Mouse (Mus musculus) spleen, postnatal 14 days (tissue): Measurements from ENCODE around the gene Sez6l2.
A peak's percentile ranks its signal among the peaks of the same experiment; 100 is the strongest.

Experiments
- DNase-seq, 2 experiments: peaks; one replicate each; pipeline ENCODE4 v3.0.0; 2021 to 2022; ENCODE audit warnings: low spot score in 2 of 2

Gene Sez6l2

GRCm38 (mm10) chr7:126959780-126960179 lies 9.4 kb downstream of the Sez6l2 start:
- DNase-seq = no peak

DNA sequence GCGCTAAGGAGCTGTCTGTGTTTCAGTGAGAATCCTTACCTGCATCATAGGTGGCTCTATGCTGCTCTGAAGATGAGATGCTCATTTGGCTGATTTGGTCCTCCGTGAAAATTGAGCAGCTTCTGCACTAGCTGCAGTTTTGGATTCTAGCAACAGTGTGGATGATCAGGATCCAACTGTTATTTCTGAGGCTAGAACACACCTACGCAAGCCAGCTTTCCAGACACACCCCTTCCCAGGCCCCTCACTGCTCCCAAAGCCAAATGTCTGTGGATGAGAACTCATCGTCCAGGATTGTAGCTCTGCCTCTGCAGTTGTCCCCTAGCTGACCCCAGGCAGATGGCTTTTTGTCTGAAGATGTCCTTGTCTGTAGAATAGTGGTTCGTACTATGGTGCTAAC lies 10.7 kb downstream of the Sez6l2 start:
- no peak for DNase-seq

- no peak for DNase-seq
Observed at GRCm38 (mm10) chr7:126961965-126962364, 11.6 kb downstream of the Sez6l2 start.

- no peak for DNase-seq
Observed at GRCm38 (mm10) chr7:126963548-126964286, 13.4 kb downstream of the Sez6l2 start.

DNA sequence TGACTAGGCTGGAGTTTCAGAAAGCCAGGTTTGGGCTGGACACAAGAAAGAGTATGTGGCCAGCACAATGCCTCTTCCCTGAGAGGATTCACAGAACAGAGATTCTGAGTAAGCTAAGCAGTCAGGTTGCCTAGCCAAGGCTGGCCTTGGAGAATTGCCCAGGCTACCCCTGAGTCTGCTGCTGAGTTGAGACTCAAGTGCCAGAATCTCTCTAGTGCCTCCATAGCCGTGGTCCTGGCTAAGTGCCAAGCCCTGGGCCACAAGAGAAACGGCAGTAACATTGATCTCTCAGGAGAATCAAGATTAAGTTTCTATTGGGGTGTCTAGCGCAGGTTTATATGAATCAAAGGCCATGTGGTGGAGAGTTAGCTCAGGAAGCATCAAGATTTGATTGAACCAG lies 15.2 kb downstream of the Sez6l2 start:
- DNase-seq = no peak

DNA sequence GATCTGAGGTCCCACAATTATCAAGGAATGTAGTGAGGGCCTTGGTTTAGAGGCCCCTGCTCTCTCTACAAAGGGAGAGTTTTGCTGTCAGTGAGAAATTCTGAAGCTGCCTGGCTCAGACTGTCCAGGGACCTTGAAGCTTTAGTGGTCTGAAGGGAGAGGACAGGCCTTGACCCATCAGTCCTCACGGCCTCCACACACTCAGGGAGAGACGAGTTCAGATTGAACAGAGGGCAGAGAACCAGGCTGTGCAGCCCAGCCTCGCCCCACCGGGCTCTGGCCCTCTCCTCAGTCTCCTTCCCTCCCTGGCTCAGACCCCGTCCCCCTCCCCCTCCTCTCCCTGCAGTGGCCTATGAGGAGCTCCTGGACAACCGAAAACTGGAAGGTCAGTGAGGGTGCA lies 17.0 kb downstream of the Sez6l2 start:
- no peak for DNase-seq

GRCm38 (mm10) chr7:126975493-126975892 lies 25.1 kb downstream of the Sez6l2 start:
- DNase-seq = no peak

- DNase-seq = no peak
Observed at GRCm38 (mm10) chr7:126975893-126975949, 25.4 kb downstream of the Sez6l2 start, which contains the start of gene Cdipt. Gene Cdipt, plus strand, starts transcription at chr7:126975914.

DNA sequence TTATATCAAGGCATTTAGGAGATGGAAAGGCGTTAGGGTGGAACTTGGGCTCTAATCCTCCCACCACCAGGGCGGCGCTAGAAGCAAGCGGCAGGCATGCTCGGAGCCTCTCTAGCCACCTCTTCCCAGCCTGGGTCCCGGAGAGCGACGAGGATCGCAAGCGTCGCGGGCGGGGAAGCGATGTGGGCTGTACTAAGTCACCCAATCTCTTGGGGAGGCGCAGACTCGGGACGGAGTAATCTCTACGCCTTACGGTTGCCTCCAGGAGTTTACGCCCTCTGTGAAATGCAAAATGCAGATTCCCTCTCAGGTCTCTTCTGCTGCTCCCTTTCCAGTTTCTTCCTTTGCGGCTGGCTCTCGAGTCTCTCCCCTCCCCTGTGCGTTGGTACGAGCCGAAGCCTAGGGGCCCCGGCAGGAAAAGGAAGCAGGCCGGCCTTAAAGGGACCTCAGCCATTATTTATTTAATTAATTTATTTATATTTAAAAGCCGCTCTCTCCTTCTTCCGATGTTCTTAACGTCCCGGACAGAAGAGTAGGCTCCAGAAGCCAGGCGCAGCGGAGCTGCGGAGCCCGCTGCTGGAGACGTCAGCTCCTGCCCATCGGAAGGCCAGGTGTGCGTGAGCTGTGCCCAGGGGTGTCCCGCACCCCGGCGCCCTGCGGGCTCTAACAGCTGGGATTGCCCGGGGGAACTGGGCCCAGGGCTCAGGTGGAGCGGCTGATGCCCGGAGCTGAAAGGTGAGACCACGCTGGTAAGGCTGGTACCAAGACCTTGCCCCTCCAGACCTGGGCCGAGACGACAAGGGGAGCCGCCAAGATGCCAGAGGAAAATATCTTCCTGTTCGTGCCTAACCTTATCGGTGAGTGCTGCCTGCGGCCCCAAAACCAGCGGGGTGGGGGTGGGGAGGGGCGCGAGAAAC lies 25.8 kb downstream of the Sez6l2 start, which contains the start of gene Cdiptos:
TSS of gene Cdiptos (minus strand) at position 149 of the 917 bp plus-strand sequence.
- DNase-seq = peak; percentile 90 to 95

DNA sequence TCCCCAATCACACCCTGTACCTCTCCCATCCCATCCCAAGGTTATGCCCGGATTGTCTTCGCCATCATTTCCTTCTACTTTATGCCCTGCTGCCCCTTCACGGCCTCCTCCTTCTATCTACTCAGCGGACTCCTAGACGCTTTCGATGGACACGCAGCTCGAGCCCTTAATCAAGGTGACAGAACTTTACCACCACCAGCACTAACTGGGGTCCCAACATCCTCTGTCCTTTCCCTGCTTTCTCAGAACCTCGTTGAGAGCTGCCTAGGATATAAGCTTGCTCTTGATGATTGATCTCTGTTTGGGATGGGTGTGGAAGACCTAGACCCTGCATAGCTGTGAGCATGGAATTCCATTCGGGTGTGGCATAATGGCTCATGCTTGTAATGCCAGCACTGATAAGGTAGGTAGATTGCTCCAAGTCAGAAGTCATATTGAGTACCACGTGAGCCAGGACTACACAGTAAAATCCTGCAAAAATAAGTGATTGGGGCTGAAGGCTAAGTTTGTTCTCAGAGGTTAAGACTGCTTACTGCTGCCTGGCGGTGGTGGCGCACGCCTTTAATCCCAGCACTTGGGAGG lies 26.6 kb downstream of the Sez6l2 start:
- DNase-seq = no peak

- no peak for DNase-seq
Observed at GRCm38 (mm10) chr7:126978841-126979240, 28.5 kb downstream of the Sez6l2 start.

- no peak for DNase-seq
Observed at GRCm38 (mm10) chr7:126981601-126982000, 31.2 kb downstream of the Sez6l2 start.

DNA sequence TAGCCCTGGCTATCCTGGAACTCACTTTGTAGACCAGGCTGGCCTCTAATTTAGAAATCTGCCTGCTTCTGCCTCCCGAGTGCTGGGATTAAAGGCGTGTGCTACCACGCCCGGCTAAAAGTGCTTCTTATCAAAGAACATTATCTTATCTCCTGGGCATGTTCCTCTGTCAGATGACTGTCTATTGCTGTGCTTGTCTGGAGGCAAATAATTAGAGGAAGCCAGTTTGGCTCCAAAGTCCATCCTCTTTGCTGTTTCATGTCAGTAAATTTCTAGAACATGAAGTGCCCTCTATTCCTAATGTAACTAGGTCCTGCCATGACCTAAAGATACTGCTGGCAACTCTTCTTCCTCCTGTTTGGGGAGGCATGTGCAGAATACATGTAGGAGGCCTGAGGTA lies 31.7 kb downstream of the Sez6l2 start:
- no peak for DNase-seq

GRCm38 (mm10) chr7:126983113-126983512 lies 32.8 kb downstream of the Sez6l2 start:
- no peak for DNase-seq

DNA sequence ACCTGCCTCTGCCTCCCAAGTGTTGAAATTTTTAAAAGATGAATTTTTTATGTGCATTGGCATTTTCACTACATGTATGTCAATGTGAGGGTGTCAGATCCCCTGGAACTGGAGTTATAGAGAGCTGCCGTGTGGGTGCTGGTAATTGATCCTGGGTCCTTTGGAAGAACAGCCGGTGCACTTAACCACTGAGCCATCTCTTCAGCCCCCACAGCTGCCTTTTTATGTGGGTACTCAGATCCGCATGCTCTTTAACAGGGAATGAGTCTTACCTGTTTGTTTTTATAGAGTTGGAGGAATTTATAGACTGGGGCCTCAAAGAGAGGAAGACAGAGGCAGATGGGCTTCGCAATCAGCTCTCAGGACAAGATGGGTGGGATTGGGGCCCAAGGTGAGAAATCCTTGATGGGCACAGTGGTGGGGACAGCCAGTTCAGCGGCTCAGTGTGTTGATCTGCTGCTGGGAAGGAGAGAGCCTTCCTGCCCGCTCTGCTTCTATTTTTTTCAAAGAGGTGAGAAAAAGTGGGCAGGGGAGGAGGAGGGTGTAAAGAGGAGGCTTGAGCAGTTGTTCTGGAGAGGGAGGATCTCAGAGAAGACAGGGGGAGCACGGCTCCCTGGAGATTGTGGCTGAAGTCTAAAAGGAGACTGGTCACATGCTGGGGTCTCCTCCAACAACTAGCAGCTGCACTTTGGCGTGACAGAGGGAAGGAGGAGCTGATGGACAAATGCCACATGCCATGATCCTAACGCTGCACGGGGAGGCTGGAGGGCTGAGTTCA lies 34.5 kb downstream of the Sez6l2 start:
- no peak for DNase-seq

DNA sequence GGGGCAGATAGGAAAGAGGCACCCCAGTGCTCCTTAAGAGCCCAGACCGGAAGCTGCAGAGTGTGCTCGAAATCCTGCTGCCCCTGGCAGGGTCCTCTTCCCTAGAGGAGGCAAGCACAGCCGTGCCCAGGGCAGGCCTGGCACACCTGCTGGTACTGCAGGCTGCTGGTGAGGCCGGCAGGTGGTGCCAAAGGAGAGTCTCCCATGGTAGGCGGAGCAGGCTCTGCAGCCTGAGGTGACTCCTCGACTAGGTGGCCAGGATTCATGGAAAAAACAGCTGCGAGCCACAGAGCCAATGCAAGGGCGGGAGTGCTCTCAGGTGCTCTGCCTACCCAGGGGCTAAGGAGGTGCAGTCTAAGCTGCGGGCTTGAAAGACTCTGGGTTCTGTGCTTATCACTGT lies 36.0 kb downstream of the Sez6l2 start:
- DNase-seq = peak in 1 of 2 experiments; percentile 15

DNA sequence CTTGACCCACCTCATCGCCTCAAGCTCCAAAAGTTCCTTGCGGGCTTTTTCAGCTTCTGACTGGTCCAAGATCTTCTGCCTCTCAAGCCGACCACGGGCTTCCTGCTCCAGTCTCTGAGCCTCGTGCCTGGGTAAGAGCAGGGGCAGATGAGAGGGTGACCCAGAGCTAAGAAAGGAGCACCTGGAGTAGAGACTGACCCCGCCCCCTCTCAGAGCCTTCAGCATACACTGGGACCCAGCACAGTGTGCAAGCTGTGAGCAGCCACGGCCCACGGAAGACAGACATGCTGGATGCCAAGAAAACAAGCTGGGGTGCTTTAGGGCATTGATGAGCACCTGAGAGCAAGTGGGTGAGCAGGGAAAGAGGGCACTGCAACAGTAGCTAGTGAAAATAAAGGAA lies 38.5 kb downstream of the Sez6l2 start:
- no peak for DNase-seq

DNA sequence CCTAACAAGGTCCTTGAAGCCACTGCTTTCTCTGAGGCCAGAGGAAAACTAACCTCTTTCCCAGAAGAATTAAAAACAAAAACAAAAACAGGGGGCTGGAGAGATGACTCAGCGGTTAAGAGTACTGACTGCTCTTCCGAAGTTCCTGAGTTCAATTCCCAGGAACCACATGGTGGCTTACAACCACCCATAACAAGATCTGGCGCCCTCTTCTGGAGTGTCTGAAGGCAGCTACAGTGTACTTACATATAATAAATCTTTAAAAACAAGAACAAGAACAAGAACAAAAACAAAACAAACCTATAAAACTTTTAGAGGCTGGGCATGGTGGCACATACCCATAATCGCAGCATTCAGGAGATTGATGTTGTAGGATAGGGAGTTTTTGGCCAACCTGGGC lies 46.1 kb downstream of the Sez6l2 start:
- DNase-seq = no peak

DNA sequence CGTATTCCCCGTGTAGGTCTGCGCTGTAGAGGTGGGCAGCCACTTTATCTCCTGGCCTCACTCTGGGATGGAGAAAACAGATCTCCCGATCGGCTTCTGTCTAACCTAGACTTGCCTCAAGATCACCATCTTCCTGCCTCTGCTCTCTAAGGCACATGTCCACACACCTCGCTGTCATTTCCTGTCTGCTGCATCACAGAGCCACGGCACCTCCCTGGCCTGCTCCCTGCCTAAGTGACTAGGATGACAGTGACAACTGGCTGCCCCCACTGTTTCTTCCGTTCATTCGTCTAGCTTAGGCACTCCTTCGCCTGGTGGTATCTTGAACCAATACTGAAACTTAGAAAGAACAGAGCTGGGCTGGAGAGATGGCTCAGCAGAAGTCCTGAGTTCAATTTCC lies 49.2 kb downstream of the Sez6l2 start:
- no peak for DNase-seq

DNA sequence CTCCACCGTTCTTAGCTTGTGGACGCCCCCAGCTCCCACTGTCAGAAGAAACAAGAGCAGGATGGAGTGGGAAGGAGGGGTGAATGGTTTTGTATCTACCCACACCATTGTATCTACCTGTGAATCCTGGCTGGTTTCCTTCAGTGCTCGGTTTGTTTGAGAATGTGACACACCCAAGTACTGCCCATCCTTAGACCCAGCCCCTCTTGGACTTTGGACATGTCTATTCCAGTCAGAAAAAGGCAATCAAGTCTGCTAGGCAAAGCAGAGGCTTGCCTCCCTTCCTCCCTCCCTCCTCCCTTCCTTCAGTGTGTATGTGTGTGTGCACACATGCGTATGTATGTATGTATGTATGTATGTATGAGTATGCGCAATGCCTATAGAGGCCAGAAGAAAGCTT lies 53.3 kb downstream of the Sez6l2 start:
- DNase-seq = no peak

GRCm38 (mm10) chr7:127004122-127004875 lies 53.9 kb downstream of the Sez6l2 start:
- no peak for DNase-seq
